Comparison of ENCODE assay signal across 17 mouse cellular contexts in the genomic region with DNA sequence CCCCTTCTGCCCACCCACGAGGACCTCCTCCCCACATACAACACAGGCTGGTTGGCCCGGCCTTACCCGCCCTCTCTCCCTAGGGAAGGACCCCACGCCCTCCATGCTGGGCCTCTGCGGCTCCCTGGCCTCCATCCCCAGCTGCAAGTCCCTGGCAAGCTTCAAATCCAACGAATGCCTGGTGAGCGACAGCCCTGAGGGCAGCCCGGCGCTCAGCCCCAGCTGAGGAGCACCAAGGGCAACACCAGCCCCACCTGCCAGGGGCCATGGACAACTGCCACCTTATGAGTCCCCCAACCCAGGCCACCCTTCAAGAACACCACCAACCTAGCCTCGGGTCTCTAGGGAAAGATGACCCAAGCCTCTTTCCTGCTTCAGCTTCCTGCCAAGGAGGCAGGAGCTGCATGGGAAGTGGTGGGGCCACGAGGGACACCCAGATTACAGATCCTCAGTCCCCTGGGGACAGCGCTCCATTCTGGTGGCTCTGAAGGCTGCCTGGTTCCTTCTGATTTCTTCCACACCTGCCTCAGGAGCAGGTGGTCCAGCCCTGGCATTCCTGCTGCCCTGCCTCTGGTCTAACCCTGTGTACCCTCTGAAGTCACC. TPM values are rescaled to one million over a fixed set of nuclear protein-coding genes. Genes with fewer than 3 reads are reported as not detected.
DNase-seq lines count a peak whose midpoint lies in the region; ATAC-seq and TF ChIP-seq lines count a peak whose summit lies in the region.
"Had no signal": no experiment of that assay in that cellular context is flagged by ENCODE, and none has a peak within 500 bp of the region (broad histone marks: within the 10 kb centered on the region; RNA-seq: fewer than 3 reads in every experiment).

No protein-coding gene starts in this region.

- H3K9ac ChIP-seq in midbrain, embryonic 11.5 days (ENCODE audit: low read length) = no peak overlapping the region
- no peak overlapping the region for H3K9ac ChIP-seq in midbrain, embryonic 16.5 days (ENCODE audit: low read depth, low read length)
- no peak overlapping the region for H3K9ac ChIP-seq in MEL (ENCODE audit: control insufficient read depth, low read depth, low read length, poor library complexity, severe bottlenecking)
- H3K9ac ChIP-seq in hindbrain, embryonic 14.5 days = no peak overlapping the region
- H3K9ac ChIP-seq: heart, embryonic 12.5 days; liver, embryonic 15.5 days had no signal

- no peak overlapping the region for H3K4me2 ChIP-seq in midbrain, embryonic 11.5 days
- no peak overlapping the region for H3K4me2 ChIP-seq in midbrain, embryonic 16.5 days (ENCODE audit: low read length)
- H3K4me2 ChIP-seq in hindbrain, embryonic 14.5 days (replicated peaks) = no peak overlapping the region
- H3K4me2 ChIP-seq: heart, embryonic 12.5 days; liver, embryonic 15.5 days had no signal

- H3K36me3 ChIP-seq in midbrain, embryonic 11.5 days (ENCODE audit: control insufficient read depth, insufficient read depth, low read length) = peaks cover 9% of the 10 kb centered on the region; the same call in 1 of the 2 replicates
- peaks cover 30% of the 10 kb centered on the region for H3K36me3 ChIP-seq in midbrain, embryonic 16.5 days (ENCODE audit: control insufficient read depth, insufficient read depth, low read length)
- H3K36me3 ChIP-seq in MEL (ENCODE audit: control insufficient read depth in 1 of 2, insufficient read depth in 2 of 2, low read length in 2 of 2) = peaks cover 0 to 5% of the 10 kb centered on the region in 2 experiments; a peak in 2 of 4 replicates
- peaks cover 70% of the 10 kb centered on the region for H3K36me3 ChIP-seq in hindbrain, embryonic 14.5 days (replicated peaks; ENCODE audit: control insufficient read depth, insufficient read depth)

- WGBS in midbrain, embryonic 11.5 days = 58% methylated on average over 12 of the region's 12 CpGs
- WGBS in midbrain, embryonic 16.5 days = 56% methylated on average over 12 of the region's 12 CpGs
- WGBS in hindbrain, embryonic 14.5 days = 39% methylated on average over 12 of the region's 12 CpGs

- 0 out of 2 replicates have a peak, but pooled peaks have one; percentile 41 for ATAC-seq in midbrain, embryonic 11.5 days (ENCODE audit: low FRiP score)
- ATAC-seq in midbrain, embryonic 16.5 days = no peak
- no peak for ATAC-seq in hindbrain, embryonic 14.5 days (ENCODE audit: low FRiP score)
- ATAC-seq: CD4-positive, CD25-positive, alpha-beta regulatory T cell, adult 4 months had no signal

- TF ChIP-seq EP300 in MEL (IDR thresholded peaks at IDR 0.05; ENCODE audit: low read depth in 1 of 2, low read length in 2 of 2) = no peak

- H3K79me2 ChIP-seq in MEL (ENCODE audit: control insufficient read depth, insufficient read depth, low read length, poor library complexity) = peaks cover 11% of the 10 kb centered on the region

- peak; percentile 63 for DNase-seq in cerebellum, adult 9-11 months
- no peak for DNase-seq in cerebellum, adult 9-10 months
- DNase-seq in midbrain, embryonic 11.5 days (ENCODE audit: low spot score, missing footprints) = no peak
- no peak for DNase-seq in MEL (ENCODE audit: low read depth, low spot score)
- DNase-seq in hindbrain, embryonic 14.5 days (ENCODE audit: low spot score) = no peak
- DNase-seq in spleen, postnatal 14 days (ENCODE audit: low spot score in 2 of 2) = no peak
- DNase-seq: embryo, embryonic 11 days; gastrocnemius, postnatal 25 days; heart, postnatal 4 days; kidney, adult 18-20 months; kidney, postnatal 36 days; lung, postnatal 36 days had no signal

- peaks cover 19% of the 10 kb centered on the region for H3K4me1 ChIP-seq in midbrain, embryonic 11.5 days (ENCODE audit: control insufficient read depth, insufficient read depth, low read length)
- peaks cover 32% of the 10 kb centered on the region for H3K4me1 ChIP-seq in midbrain, embryonic 16.5 days (ENCODE audit: control insufficient read depth, insufficient read depth, low read length)
- peaks cover 0 to 5% of the 10 kb centered on the region in 2 experiments; a peak in 3 of 4 replicates for H3K4me1 ChIP-seq in MEL (ENCODE audit: control insufficient read depth in 1 of 2, insufficient read depth in 2 of 2, low read length in 2 of 2)
- H3K4me1 ChIP-seq in hindbrain, embryonic 14.5 days (replicated peaks; ENCODE audit: control insufficient read depth, insufficient read depth, low read length) = peaks cover 40% of the 10 kb centered on the region

- H3K4me3 ChIP-seq in midbrain, embryonic 11.5 days (ENCODE audit: low read depth, low read length) = no peak overlapping the region
- H3K4me3 ChIP-seq in midbrain, embryonic 16.5 days (ENCODE audit: low read depth, low read length) = no peak overlapping the region
- H3K4me3 ChIP-seq in MEL (ENCODE audit: control insufficient read depth in 1 of 2, insufficient read depth in 1 of 2, low read depth in 2 of 2, low read length in 2 of 2) = no peak overlapping the region
- no peak overlapping the region for H3K4me3 ChIP-seq in hindbrain, embryonic 14.5 days (replicated peaks; ENCODE audit: low read length)
- H3K4me3 ChIP-seq: heart, embryonic 12.5 days; liver, embryonic 15.5 days had no signal

- no peaks in the 10 kb centered on the region for H3K9me3 ChIP-seq in midbrain, embryonic 11.5 days (ENCODE audit: control insufficient read depth, low read length)
- no peaks in the 10 kb centered on the region for H3K9me3 ChIP-seq in midbrain, embryonic 16.5 days (replicated peaks; ENCODE audit: control insufficient read depth, low read length, poor library complexity, severe bottlenecking)
- H3K9me3 ChIP-seq in MEL (replicated peaks; ENCODE audit: insufficient read depth, low read length) = no peaks in the 10 kb centered on the region
- H3K9me3 ChIP-seq in hindbrain, embryonic 14.5 days (ENCODE audit: control insufficient read depth, low read length) = no peaks in the 10 kb centered on the region
- H3K9me3 ChIP-seq: heart, embryonic 12.5 days; liver, embryonic 15.5 days had no signal

- TF ChIP-seq CTCF in MEL (IDR thresholded peaks at IDR 0.05 in 2 of 3, conservative IDR thresholded peaks at IDR 0.05 in 1 of 3; ENCODE audit: control insufficient read depth in 1 of 3, insufficient read depth in 1 of 3, low read depth in 2 of 3, low read length in 3 of 3, poor library complexity in 1 of 3, severe bottlenecking in 1 of 3) = no peak

- TF ChIP-seq POLR2A in MEL (IDR thresholded peaks at IDR 0.05; ENCODE audit: control insufficient read depth in 1 of 2, insufficient read depth in 1 of 2, low read depth in 1 of 2, low read length in 2 of 2, poor library complexity in 1 of 2) = peak in 1 of 2 experiments; percentile 33; a peak in 1 of 4 replicates

- H3K27me3 ChIP-seq in midbrain, embryonic 11.5 days (ENCODE audit: control insufficient read depth, insufficient read depth, low read length) = peaks cover 23% of the 10 kb centered on the region
- H3K27me3 ChIP-seq in midbrain, embryonic 16.5 days (ENCODE audit: control insufficient read depth, insufficient read depth, low read depth, low read length) = no peaks in the 10 kb centered on the region
- no peaks in the 10 kb centered on the region for H3K27me3 ChIP-seq in MEL (ENCODE audit: control insufficient read depth in 1 of 2, insufficient read depth in 2 of 2, low read length in 2 of 2)
- H3K27me3 ChIP-seq in hindbrain, embryonic 14.5 days (ENCODE audit: control insufficient read depth, insufficient read depth, low read length) = 0 out of 2 replicates have a peak, but pooled peaks cover 5% of the 10 kb centered on the region

- H3K27ac ChIP-seq in midbrain, embryonic 11.5 days (ENCODE audit: low read depth, low read length) = peak overlapping the region; percentile 9; the same call in 1 of the 2 replicates
- no peak overlapping the region for H3K27ac ChIP-seq in midbrain, embryonic 16.5 days (ENCODE audit: low read length)
- H3K27ac ChIP-seq in MEL (ENCODE audit: control insufficient read depth, low read depth, low read length) = no peak overlapping the region
- H3K27ac ChIP-seq in hindbrain, embryonic 14.5 days = 0 out of 2 replicates have a peak overlapping the region, but pooled peaks have one; percentile 32
- H3K27ac ChIP-seq: liver, embryonic 15.5 days had no signal

- TF ChIP-seq RAD21 in MEL (IDR thresholded peaks at IDR 0.05; ENCODE audit: low read depth, low read length) = no peak

RNA-seq across cellular contexts. Expression of gene Slc25a39, which starts 5.7 kb away (rescaled TPM):
- polyA plus RNA-seq in midbrain, embryonic 11.5 days (2014; fragmentation: Nextera tagmentation; extraction: Ambion mirVana) = 167 and 193 TPM in 2 replicates
- polyA plus RNA-seq in midbrain, embryonic 16.5 days (2015; fragmentation: Nextera tagmentation; extraction: Ambion mirVana) = 144 and 150 TPM in 2 replicates
- 174 and 183 TPM in 2 replicates for total RNA-seq in MEL (2012; rRNA removed)
- 100 to 1,000 TPM in 1 of 2 experiments, not detected in 1; 325 TPM for polyA plus RNA-seq in MEL (2012; ENCODE audit: insufficient read depth in 1 of 2, insufficient read length in 2 of 2, low read depth in 1 of 2, low replicate concordance in 2 of 2, missing spikeins in 1 of 2)
- 154 and 157 TPM in 2 replicates for polyA plus RNA-seq in hindbrain, embryonic 14.5 days (2014; fragmentation: Nextera tagmentation; extraction: Ambion mirVana)

RNA-seq across cellular contexts. Expression of gene Rundc3a, which starts 8.8 kb away (rescaled TPM):
- 42.0 and 43.0 TPM in 2 replicates for polyA plus RNA-seq in midbrain, embryonic 11.5 days (2014; fragmentation: Nextera tagmentation; extraction: Ambion mirVana)
- 151 and 155 TPM in 2 replicates for polyA plus RNA-seq in midbrain, embryonic 16.5 days (2015; fragmentation: Nextera tagmentation; extraction: Ambion mirVana)
- 0.39 and 0.42 TPM in 2 replicates for total RNA-seq in MEL (2012; rRNA removed)
- 1 to 10 TPM in 1 of 2 experiments, not detected in 1; 2.1 TPM for polyA plus RNA-seq in MEL (2012; ENCODE audit: insufficient read depth in 1 of 2, insufficient read length in 2 of 2, low read depth in 1 of 2, low replicate concordance in 2 of 2, missing spikeins in 1 of 2)
- polyA plus RNA-seq in hindbrain, embryonic 14.5 days (2014; fragmentation: Nextera tagmentation; extraction: Ambion mirVana) = 106 TPM in 2 replicates

RNA-seq across cellular contexts. Expression of gene Grn, which starts 28.1 kb away (rescaled TPM):
- 36.8 and 39.3 TPM in 2 replicates for polyA plus RNA-seq in midbrain, embryonic 11.5 days (2014; fragmentation: Nextera tagmentation; extraction: Ambion mirVana)
- 65.2 and 75.8 TPM in 2 replicates for polyA plus RNA-seq in midbrain, embryonic 16.5 days (2015; fragmentation: Nextera tagmentation; extraction: Ambion mirVana)
- 14.5 and 14.7 TPM in 2 replicates for total RNA-seq in MEL (2012; rRNA removed)
- polyA plus RNA-seq in MEL (2012; ENCODE audit: insufficient read depth in 1 of 2, insufficient read length in 2 of 2, low read depth in 1 of 2, low replicate concordance in 2 of 2, missing spikeins in 1 of 2) = 10 to 100 TPM in 1 of 2 experiments, not detected in 1; 42.1 TPM
- polyA plus RNA-seq in hindbrain, embryonic 14.5 days (2014; fragmentation: Nextera tagmentation; extraction: Ambion mirVana) = 52.4 and 63.6 TPM in 2 replicates

RNA-seq across cellular contexts. Expression of gene Slc4a1, which starts 36.0 kb away (rescaled TPM):
- 30.6 and 31.3 TPM in 2 replicates for polyA plus RNA-seq in midbrain, embryonic 11.5 days (2014; fragmentation: Nextera tagmentation; extraction: Ambion mirVana)
- 2.3 and 3.5 TPM in 2 replicates for polyA plus RNA-seq in midbrain, embryonic 16.5 days (2015; fragmentation: Nextera tagmentation; extraction: Ambion mirVana)
- 0.23 and 0.36 TPM in 2 replicates for total RNA-seq in MEL (2012; rRNA removed)
- polyA plus RNA-seq in MEL (2012; ENCODE audit: insufficient read depth in 1 of 2, insufficient read length in 2 of 2, low read depth in 1 of 2, low replicate concordance in 2 of 2, missing spikeins in 1 of 2) = under 1 TPM in 1 of 2 experiments, not detected in 1; 0.35 TPM
- 1.6 and 3.3 TPM in 2 replicates for polyA plus RNA-seq in hindbrain, embryonic 14.5 days (2014; fragmentation: Nextera tagmentation; extraction: Ambion mirVana)
- polyA plus RNA-seq: CD4-positive, CD25-positive, alpha-beta regulatory T cell, adult 4 months; small intestine, adult 2 months had no signal

RNA-seq across cellular contexts. Expression of gene Fam171a2, which starts 45.5 kb away (rescaled TPM):
- 7.2 and 10.6 TPM in 2 replicates for polyA plus RNA-seq in midbrain, embryonic 11.5 days (2014; fragmentation: Nextera tagmentation; extraction: Ambion mirVana)
- 18.1 and 20.5 TPM in 2 replicates for polyA plus RNA-seq in midbrain, embryonic 16.5 days (2015; fragmentation: Nextera tagmentation; extraction: Ambion mirVana)
- 1.8 and 2.0 TPM in 2 replicates for total RNA-seq in MEL (2012; rRNA removed)
- polyA plus RNA-seq in MEL (2012; ENCODE audit: insufficient read depth in 1 of 2, insufficient read length in 2 of 2, low read depth in 1 of 2, low replicate concordance in 2 of 2, missing spikeins in 1 of 2) = 1 to 10 TPM in 1 of 2 experiments, not detected in 1; 8.8 TPM
- polyA plus RNA-seq in hindbrain, embryonic 14.5 days (2014; fragmentation: Nextera tagmentation; extraction: Ambion mirVana) = 30.9 and 40.4 TPM in 2 replicates
- polyA plus RNA-seq: CD4-positive, CD25-positive, alpha-beta regulatory T cell, adult 4 months had no signal

Comparison
In these comparisons a context has a peak if more than half of its experiments do, and no peak if none do; other contexts are left out.
1. H3K27ac ChIP-seq: peak in midbrain, embryonic 11.5 days (single experiment) and hindbrain, embryonic 14.5 days (single experiment); none in midbrain, embryonic 16.5 days (single experiment) and MEL (single experiment).